Mouse (Mus musculus) cerebellum, adult 8-10 months (tissue): Measurements from ENCODE around the gene Vmn2r98.
"Not testable (repeated sequence)": the region's sequence is repeated elsewhere in the genome, so short reads cannot be mapped to it uniquely, and the experiment has no call there.

Experiments
- DNase-seq: peaks from one replicate; pipeline ENCODE4 v3.0.0; 2022

Vmn2r98 gene

DNA sequence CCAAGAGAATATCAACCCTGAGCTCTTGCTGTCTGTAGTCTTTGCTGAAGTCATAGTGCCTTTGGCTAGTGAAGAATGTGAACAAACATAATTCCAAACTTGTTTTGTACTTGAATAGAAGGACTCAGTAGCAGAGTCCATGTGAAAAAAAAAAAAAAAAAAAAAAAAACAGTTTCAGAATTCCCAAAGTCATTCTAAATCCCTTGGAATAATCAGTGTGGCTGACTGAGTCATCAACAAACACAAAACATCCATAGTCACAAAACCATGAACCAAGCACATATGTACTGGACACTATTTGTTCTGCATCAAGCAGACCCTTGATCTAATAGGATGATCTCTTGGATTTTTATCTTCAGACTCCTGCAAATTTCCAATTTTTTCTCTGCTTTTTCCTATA, at the start of gene Vmn2r98:
Vmn2r98 (plus strand) TSS at position 301 of the 400 bp plus-strand sequence.
- DNase-seq, result not testable (repeated sequence)

DNA sequence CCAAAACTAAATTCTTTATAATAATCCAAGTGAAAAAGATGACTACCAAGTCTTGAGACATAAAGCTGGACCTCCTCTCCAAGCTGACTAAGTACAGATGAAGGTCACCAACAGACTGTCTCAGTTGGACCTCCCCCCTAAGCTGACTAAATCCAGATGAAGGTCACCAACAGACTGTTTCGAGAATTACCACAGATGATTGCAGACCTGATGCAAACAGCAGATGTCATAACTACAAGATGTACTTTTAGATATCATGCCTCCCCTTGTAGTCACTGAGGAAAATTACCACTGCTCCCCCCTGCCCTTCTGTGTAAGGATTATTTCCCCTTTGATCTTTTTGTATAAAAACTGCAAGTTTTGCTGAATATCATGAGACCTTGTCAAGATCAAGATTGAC, 21.8 kb upstream of the Vmn2r98 start:
- DNase-seq, result not testable (repeated sequence)

DNA sequence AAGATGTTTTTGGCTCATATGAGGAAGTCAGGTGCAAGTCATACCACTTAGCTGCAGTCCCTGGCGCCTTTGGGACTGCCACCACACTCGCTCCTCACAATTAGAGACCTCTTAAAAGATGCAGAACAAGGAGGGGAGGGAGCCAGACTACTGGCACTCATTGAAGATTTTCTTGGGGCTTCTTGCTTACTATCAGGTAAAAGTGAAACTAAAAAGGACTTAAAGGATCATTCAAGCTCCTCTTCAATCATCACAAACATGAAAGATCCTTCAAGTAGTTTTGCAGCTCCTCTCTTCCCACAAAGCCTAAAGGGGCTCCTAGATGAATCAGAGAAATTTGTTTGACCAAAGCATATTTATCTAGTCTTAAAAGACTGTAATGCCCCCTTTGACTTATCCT, 21.3 kb upstream of the Vmn2r98 start:
- no peak for DNase-seq

DNA sequence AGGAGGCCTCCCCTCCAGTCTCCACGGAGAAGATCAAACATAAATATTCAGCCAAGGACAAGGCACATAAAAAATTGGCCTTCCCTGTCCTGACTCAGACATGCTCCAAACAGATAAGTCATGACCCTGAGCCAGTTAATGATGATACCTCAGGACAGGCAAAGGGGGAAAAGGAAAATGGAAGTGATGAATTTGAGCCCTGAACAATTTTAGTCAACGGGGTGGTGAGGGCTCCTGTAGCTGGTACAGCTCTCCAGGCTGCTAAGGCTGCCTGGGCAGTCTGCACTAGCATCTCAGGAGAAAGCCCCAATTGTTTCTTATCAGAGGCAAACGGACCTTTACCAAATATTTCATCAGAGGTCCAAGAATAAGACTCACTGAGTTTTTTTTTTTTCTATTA, 20.5 kb upstream of the Vmn2r98 start:
- DNase-seq, result no peak
